Mouse (Mus musculus): ENCODE results near the gene I830077J02Rik. TPM values are rescaled to one million over a fixed set of nuclear protein-coding genes. Genes with fewer than 3 reads are reported as not detected.

I830077J02Rik gene
- polyA plus RNA-seq, 1 experiment from 2014 or later: 0.33 TPM

- 36% methylated on average over 1 of the region's 1 CpGs for WGBS
- no peaks in the 10 kb centered on the region for H3K4me1 ChIP-seq
- ATAC-seq (ENCODE audit: low FRiP score, low read depth): no peak
Measured at GRCm38 (mm10) chr3:105915281-105915680, 17.2 kb downstream of the I830077J02Rik start.

GRCm38 (mm10) chr3:105913839-105914681, 18.4 kb downstream of the I830077J02Rik start:
- H3K4me1 ChIP-seq: no peaks in the 10 kb centered on the region
- H3K9me3 ChIP-seq: no peaks in the 10 kb centered on the region
- no peak overlapping the region for H3K27ac ChIP-seq
- H3K4me3 ChIP-seq: no peak overlapping the region
- no peak overlapping the region for H3K4me2 ChIP-seq (replicated peaks)
- no peaks in the 10 kb centered on the region for H3K36me3 ChIP-seq
- ATAC-seq (ENCODE audit: low FRiP score, low read depth): no peak
- no peaks in the 10 kb centered on the region for H3K27me3 ChIP-seq (replicated peaks)
- no peak overlapping the region for H3K9ac ChIP-seq
- 78% methylated on average over 10 of the region's 10 CpGs for WGBS

More at GRCm38 (mm10) chr3:105915281-105915680, 17.2 kb downstream of the I830077J02Rik start:
- no peak overlapping the region for H3K27ac ChIP-seq
- H3K9me3 ChIP-seq: no peaks in the 10 kb centered on the region
- H3K36me3 ChIP-seq: no peaks in the 10 kb centered on the region
- no peak overlapping the region for H3K9ac ChIP-seq
- no peak overlapping the region for H3K4me2 ChIP-seq (replicated peaks)
- H3K27me3 ChIP-seq (replicated peaks): no peaks in the 10 kb centered on the region
- no peak overlapping the region for H3K4me3 ChIP-seq

- Histone ChIP-seq H3K4me1 (no peaks in the 10 kb centered on the region), H3K27me3 (replicated peaks) (no peaks in the 10 kb centered on the region), H3K27ac (no peak overlapping the region), H3K4me2 (replicated peaks) (no peak overlapping the region), H3K36me3 (no peaks in the 10 kb centered on the region), H3K4me3 (no peak overlapping the region), H3K9ac (no peak overlapping the region), H3K9me3 (no peaks in the 10 kb centered on the region)
- 82% methylated on average over 9 of the region's 9 CpGs for WGBS
- no peak for ATAC-seq (ENCODE audit: low FRiP score, low read depth)
Measured at GRCm38 (mm10) chr3:105912097-105912880, 20.2 kb downstream of the I830077J02Rik start.

DNA sequence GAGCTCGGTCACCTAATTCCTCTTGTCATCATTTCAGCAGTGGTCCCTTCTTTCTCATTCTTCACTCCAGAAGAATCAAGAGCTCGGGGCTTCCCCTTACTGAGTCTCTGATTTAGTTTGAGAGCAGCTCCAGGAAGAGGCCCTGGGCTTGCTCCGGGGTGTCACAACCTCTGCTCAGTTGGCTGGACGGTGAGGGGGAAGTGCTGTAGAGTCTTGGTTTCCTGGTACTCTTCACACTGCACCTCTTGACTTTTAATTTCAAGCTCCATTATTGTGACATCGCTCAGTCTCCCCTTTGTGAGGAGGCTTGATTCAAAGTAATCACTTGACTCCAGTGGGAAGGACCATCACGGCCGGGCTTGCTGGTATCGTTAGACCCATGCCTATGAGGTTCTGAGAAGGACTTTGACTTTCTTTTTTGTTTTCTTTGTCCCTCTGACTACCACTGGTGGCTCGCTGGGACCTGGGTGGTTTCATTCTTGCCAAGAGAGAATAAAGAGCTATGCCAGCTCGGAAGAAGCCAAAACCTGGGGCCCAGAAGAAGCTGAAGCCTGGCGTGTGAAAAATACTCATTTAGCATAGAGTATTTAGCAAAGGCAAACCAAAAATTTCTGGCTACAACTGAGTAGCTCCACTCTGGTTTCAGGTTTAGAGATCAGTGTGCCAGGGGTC, 21.8 kb downstream of the I830077J02Rik start:
- Histone ChIP-seq H3K27ac (no peak overlapping the region), H3K4me2 (replicated peaks) (no peak overlapping the region), H3K4me3 (no peak overlapping the region), H3K9me3 (no peaks in the 10 kb centered on the region), H3K36me3 (no peaks in the 10 kb centered on the region), H3K4me1 (no peaks in the 10 kb centered on the region), H3K27me3 (replicated peaks) (no peaks in the 10 kb centered on the region), H3K9ac (no peak overlapping the region)
- WGBS: 86% methylated on average over 11 of the region's 11 CpGs
- no peak for ATAC-seq (ENCODE audit: low FRiP score, low read depth)

DNA sequence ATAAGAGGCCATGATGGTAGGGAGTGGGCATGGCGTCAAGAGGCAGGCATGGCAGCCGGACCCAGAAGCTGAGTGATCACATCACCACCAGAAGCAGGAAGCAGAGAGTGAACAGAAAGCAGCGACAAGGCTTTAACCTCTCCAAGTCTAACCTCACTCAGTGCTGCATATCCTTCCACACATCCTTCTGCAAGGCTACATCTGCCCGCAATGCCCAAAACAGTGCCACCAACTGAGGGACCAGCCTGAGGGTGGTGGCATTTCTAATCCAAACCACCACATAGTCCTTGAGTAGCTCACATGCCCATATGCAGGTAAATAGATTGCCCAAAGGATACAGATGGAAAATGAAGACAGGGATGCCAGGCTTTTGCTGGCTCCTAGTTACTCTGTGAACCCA, 23.5 kb downstream of the I830077J02Rik start:
- no peak for ATAC-seq (ENCODE audit: low FRiP score, low read depth)
- no peaks in the 10 kb centered on the region for H3K4me1 ChIP-seq
- no peaks in the 10 kb centered on the region for H3K9me3 ChIP-seq
- H3K4me3 ChIP-seq: no peak overlapping the region
- no peak overlapping the region for H3K4me2 ChIP-seq (replicated peaks)
- H3K27me3 ChIP-seq (replicated peaks): no peaks in the 10 kb centered on the region
- no peak overlapping the region for H3K9ac ChIP-seq
- WGBS: 88% methylated on average over 4 of the region's 4 CpGs
- no peak overlapping the region for H3K27ac ChIP-seq
- no peaks in the 10 kb centered on the region for H3K36me3 ChIP-seq

DNA sequence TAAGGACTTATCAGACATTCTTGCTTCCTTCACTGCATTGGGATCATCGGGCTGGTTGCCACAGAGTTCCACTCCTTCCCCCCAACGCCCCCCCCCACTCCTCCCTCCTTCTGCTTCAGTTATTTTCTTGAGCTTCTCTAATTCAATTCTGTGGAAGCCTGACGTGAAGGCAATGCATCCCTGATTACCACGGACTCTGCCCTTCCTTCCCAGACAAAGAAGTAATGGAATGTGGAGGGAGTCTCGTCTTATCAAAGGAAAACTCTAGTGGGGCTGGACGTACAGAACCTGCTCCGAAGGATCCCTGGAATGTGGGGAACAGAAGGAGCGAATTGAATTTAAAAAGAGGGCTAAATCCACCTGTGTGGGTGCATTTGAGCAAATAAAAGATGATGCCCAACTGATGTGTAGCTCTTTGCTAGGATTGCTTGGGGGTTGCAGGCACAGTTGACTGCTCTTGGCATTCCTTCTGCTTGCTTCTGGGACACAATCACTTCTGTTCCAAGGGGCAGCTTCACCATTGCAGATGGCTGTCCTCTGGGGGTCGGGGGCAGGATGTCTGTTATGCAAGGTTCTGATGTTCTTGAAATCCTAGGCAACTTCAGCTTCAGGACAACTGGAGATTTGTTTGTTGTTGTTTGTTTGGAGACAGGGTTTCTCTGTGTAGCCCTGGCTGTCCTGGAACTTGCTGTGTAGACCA, 24.4 kb downstream of the I830077J02Rik start:
- 57% methylated on average over 9 of the region's 9 CpGs for WGBS
- no peak overlapping the region for H3K9ac ChIP-seq
- no peak overlapping the region for H3K4me3 ChIP-seq
- ATAC-seq (ENCODE audit: low FRiP score, low read depth): no peak
- H3K4me1 ChIP-seq: no peaks in the 10 kb centered on the region
- no peaks in the 10 kb centered on the region for H3K36me3 ChIP-seq
- no peaks in the 10 kb centered on the region for H3K27me3 ChIP-seq (replicated peaks)
- no peak overlapping the region for H3K27ac ChIP-seq
- H3K9me3 ChIP-seq: no peaks in the 10 kb centered on the region
- no peak overlapping the region for H3K4me2 ChIP-seq (replicated peaks)

DNA sequence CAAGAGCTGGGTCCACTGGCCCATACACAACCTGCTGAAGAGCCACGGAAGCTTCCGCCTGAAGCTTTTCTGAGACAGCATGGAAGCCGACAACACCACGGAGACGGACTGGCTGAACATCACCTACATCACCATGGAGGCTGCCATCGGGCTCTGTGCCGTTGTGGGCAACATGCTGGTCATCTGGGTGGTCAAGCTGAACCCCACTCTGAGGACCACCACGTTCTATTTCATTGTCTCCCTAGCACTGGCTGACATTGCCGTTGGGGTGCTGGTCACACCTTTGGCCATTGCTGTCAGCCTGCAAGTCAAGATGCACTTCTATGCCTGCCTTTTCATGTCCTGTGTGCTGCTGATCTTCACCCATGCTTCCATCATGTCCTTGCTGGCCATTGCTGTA, 27.7 kb downstream of the I830077J02Rik start:
- ATAC-seq (ENCODE audit: low FRiP score, low read depth): no peak
- Histone ChIP-seq H3K4me3 (no peak overlapping the region), H3K36me3 (no peaks in the 10 kb centered on the region), H3K4me2 (replicated peaks) (no peak overlapping the region), H3K9ac (no peak overlapping the region), H3K9me3 (no peaks in the 10 kb centered on the region), H3K4me1 (no peaks in the 10 kb centered on the region), H3K27me3 (replicated peaks) (no peaks in the 10 kb centered on the region), H3K27ac (no peak overlapping the region)
- WGBS: 90% methylated on average over 9 of the region's 9 CpGs

DNA sequence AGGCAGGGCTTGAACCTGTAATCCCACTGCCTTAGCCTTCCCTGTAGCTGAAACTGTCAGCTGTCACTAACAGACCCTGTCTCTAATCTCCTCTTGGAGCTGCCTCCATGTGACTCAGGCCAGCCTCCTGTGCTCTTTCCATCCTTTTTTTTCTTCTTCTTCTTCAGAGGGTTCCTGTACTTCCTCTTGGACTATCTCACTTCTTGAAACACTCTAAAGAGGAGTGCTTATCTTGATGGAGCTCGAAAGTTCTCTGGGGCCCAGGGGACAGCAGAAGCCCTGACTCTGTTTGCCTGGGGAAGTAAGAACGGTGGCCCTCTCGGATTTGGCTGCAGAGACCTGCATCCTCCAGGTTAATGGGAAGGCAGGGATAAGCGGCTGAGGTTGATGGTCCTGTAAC, 28.3 kb downstream of the I830077J02Rik start:
- Histone ChIP-seq H3K9ac (no peak overlapping the region), H3K27ac (no peak overlapping the region), H3K4me2 (replicated peaks) (no peak overlapping the region), H3K36me3 (no peaks in the 10 kb centered on the region), H3K4me3 (no peak overlapping the region), H3K9me3 (no peaks in the 10 kb centered on the region), H3K27me3 (replicated peaks) (no peaks in the 10 kb centered on the region), H3K4me1 (no peaks in the 10 kb centered on the region)
- no peak for ATAC-seq (ENCODE audit: low FRiP score, low read depth)
- 82% methylated on average over 4 of the region's 4 CpGs for WGBS

DNA sequence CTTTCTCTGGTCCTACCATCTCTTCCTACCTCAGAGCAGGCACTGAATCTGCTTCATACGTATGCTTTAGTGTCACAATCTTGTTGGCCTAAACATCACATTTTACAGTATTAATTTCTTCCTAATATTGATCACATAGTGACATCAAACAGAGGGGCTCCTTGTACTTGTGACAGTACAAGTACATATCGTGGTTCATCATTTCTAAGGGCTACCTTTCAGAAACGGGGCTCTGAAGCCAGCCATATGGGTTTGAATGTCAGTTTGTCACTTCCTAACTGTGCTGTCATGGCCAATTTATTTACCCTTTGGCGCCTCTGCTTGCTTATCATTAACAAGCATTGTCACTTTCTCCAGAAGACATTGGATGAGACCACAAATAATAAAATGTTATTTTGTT, 31.0 kb downstream of the I830077J02Rik start:
- 79% methylated on average over 4 of the region's 4 CpGs for WGBS
- no peak overlapping the region for H3K9ac ChIP-seq
- H3K27ac ChIP-seq: no peak overlapping the region
- H3K4me1 ChIP-seq: no peaks in the 10 kb centered on the region
- H3K4me3 ChIP-seq: no peak overlapping the region
- no peaks in the 10 kb centered on the region for H3K9me3 ChIP-seq
- H3K4me2 ChIP-seq (replicated peaks): no peak overlapping the region
- no peaks in the 10 kb centered on the region for H3K27me3 ChIP-seq (replicated peaks)
- no peaks in the 10 kb centered on the region for H3K36me3 ChIP-seq
- ATAC-seq (ENCODE audit: low FRiP score, low read depth): no peak

GRCm38 (mm10) chr3:105900716-105901115, 31.7 kb downstream of the I830077J02Rik start:
- H3K27ac ChIP-seq: no peak overlapping the region
- H3K4me2 ChIP-seq (replicated peaks): no peak overlapping the region
- WGBS: 77% methylated on average over 3 of the region's 3 CpGs
- no peaks in the 10 kb centered on the region for H3K27me3 ChIP-seq (replicated peaks)
- no peak for ATAC-seq (ENCODE audit: low FRiP score, low read depth)
- H3K4me3 ChIP-seq: no peak overlapping the region
- no peaks in the 10 kb centered on the region for H3K9me3 ChIP-seq
- H3K4me1 ChIP-seq: no peaks in the 10 kb centered on the region
- no peaks in the 10 kb centered on the region for H3K36me3 ChIP-seq
- no peak overlapping the region for H3K9ac ChIP-seq

- Histone ChIP-seq H3K27ac (no peak overlapping the region), H3K27me3 (replicated peaks) (no peaks in the 10 kb centered on the region), H3K4me1 (no peaks in the 10 kb centered on the region), H3K4me3 (no peak overlapping the region), H3K9me3 (no peaks in the 10 kb centered on the region), H3K4me2 (replicated peaks) (no peak overlapping the region), H3K9ac (no peak overlapping the region), H3K36me3 (no peaks in the 10 kb centered on the region)
- ATAC-seq (ENCODE audit: low FRiP score, low read depth): no peak
- WGBS: 81% methylated on average over 6 of the region's 6 CpGs
Measured at GRCm38 (mm10) chr3:105900266-105900665, 32.2 kb downstream of the I830077J02Rik start.

Data from neural tube, embryonic 12.5 days (tissue).